Mouse (Mus musculus) heart, embryonic 16.5 days (tissue): Measurements from ENCODE around the gene Slc23a3. TPM values are rescaled to one million over a fixed set of nuclear protein-coding genes. Genes with fewer than 3 reads are reported as not detected.

Source experiments
- ATAC-seq: fragments of 200-750 bp; cut with Nextera tagmentation; replicated peaks from 2 replicates; pipeline ENCODE4 v1.8.0; 2017; ENCODE audit warnings: moderate number of reproducible peaks; ENCODE audit not compliant: insufficient read depth, low FRiP score; ENCODE audit errors: extremely low read depth
- H3K27ac ChIP-seq: fragments of 300-500 bp; sonication (generic); 2 replicates; pipeline ENCODE4 v1.5.1; 2014; ENCODE audit warnings: mild to moderate bottlenecking, low read length, control low read depth, moderate library complexity
- H3K27me3 ChIP-seq: fragments of 300-500 bp; sonication (generic); 2 replicates; pipeline ENCODE4 v1.6.1; 2014; ENCODE audit warnings: low read length, mixed read lengths; ENCODE audit not compliant: control insufficient read depth, insufficient read depth
- H3K36me3 ChIP-seq: fragments of 300-500 bp; sonication (generic); 2 replicates; pipeline ENCODE4 v1.6.1; 2014; ENCODE audit not compliant: control insufficient read depth, insufficient read depth
- H3K4me1 ChIP-seq: fragments of 300-500 bp; sonication (generic); 2 replicates; pipeline ENCODE4 v1.6.1; 2014; ENCODE audit warnings: low read length, mixed read lengths; ENCODE audit not compliant: control insufficient read depth, insufficient read depth
- H3K4me2 ChIP-seq: fragments of 300-500 bp; sonication (generic); 2 replicates; pipeline ENCODE4 v1.6.1; 2014; ENCODE audit warnings: low read depth, mild to moderate bottlenecking, control low read depth, low read length
- H3K4me3 ChIP-seq: fragments of 300-500 bp; sonication (generic); 2 replicates; pipeline ENCODE4 v1.5.1; 2014; ENCODE audit warnings: mild to moderate bottlenecking, control low read depth, low read length
- H3K9ac ChIP-seq: fragments of 300-500 bp; sonication (generic); 2 replicates; pipeline ENCODE4 v1.6.1; 2014; ENCODE audit warnings: low read length, control low read depth
- H3K9me3 ChIP-seq: fragments of 300-500 bp; sonication (generic); replicated peaks from 2 replicates; pipeline ENCODE4 v1.6.1; 2016; ENCODE audit warnings: low read length; ENCODE audit not compliant: control insufficient read depth
- WGBS: fragments of 180-500 bp; shearing (Covaris S2); extraction: QIAGEN DNeasy Blood & Tissue Kit; methylation state at CpG from one replicate; pipeline ENCODE4 v1.1.7; 2014; 5-methylcytosine and 5-hydroxymethylcytosine counted together
- polyA plus RNA-seq: library from polyadenylated mRNA; unstranded; fragments of >200 nt; fragmentation: Nextera tagmentation; extraction: Ambion mirVana; gene quantifications from 2 replicates; pipeline ENCODE4 v1.2.1, GENCODE M21; 2015

The Slc23a3 gene
- polyA plus RNA-seq = 1.1 TPM in 2 replicates

DNA sequence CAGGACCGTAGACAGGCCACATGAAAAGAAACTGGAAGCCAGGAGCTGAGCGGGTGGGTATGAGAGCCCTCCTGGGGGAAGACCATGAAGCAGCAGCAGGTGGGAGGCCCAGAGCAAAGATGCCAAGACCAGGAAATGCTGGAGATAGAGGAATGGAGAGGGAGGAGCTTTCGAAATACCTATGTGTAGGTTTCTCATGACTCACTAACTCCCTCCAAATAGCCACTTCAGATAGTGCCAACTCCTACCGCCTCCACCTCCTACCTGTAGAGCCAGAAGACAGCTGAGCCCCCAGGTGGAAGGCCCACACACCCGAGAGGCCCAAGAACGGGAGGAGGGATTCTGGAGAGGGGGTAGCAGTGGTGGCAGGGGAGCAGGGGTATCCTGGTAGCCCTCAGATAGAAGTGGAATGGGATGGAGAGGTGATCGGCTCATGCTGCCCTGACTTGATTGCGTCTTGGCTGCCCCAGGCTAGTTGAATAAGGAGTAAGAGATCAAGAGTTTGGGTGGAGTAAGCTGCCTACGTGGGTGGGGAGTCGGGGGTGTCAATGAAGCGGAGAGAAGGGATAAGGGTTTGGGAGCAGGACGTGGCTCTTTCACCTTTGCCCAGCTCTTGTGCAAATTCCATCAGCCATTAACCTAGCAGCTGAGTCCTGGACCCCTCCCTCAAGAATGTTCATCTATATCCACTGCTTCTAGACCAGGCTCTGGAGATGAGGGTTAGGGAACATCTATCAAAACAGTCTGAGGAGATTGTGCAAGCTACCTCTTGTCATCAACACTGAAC is at the start of gene Slc23a3:
Gene Slc23a3, minus strand, starts transcription at position 470 of the 787 bp plus-strand sequence.
- Histone ChIP-seq H3K4me3 (no peak within 1 kb of the TSS), H3K4me1 (no peaks in the 10 kb centered on the region), H3K9ac (no peak within 1 kb of the TSS), H3K4me2 (no peak within 1 kb of the TSS), H3K27me3 (no peaks in the 10 kb centered on the region), H3K9me3 (no peaks in the 10 kb centered on the region), H3K27ac (no peak within 1 kb of the TSS), H3K36me3 (peaks cover 22% of the 10 kb centered on the region)
- ATAC-seq = 0 out of 2 replicates have a peak, but pooled peaks have one; percentile 6
- 54% methylated on average over 12 of the region's 12 CpGs for whole genome bisulfite sequencing

DNA sequence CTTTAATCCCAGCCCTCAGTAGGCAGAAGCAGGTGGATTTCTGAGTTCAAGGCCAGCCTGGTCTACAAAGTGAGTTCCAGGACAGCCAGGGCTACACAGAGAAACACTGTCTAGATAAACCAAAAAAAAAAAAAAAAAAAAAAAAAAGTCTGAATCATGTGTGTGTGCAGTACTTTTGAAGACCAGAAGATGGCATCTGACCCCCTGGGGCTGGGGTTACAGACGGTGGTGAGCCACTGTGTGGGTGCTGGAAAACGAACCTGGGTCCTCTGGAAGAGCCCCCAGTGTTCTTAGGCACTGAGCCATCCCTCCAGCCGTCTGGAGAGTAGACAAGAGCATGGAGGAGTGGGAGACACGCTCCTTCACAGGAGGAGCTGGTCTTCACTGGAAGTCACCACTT is 48.5 kb upstream of the Slc23a3 start:
- Histone ChIP-seq H3K4me3 (no peak overlapping the region), H3K36me3 (peaks cover 51% of the 10 kb centered on the region)

DNA sequence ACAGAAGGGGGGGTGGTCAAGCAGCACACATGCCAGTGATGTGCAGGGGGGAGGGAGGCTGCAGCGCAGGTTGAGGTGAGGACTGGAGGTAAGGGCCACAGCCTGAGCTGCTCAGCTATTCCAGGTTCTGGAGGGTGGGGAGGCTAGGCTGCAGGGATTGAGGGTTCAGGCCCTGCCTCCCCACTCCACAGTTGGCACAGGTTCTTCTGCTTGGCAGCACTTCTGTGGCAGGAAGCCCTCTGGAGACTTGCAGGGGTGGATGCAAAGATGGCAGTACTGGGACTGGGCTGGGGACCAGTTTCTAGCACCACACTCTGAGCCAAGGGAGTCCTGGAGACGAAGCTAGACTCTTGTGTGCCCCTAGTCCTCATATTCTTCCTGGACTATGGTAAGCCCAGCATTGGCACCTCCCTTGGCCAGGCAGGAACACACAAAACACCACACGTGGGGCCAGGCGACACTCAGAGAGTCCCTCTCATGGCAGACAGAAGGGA is 47.7 kb upstream of the Slc23a3 start:
- no peak overlapping the region for H3K27ac ChIP-seq
- peaks cover 8% of the 10 kb centered on the region for H3K4me1 ChIP-seq
- H3K4me3 ChIP-seq = no peak overlapping the region
- H3K9me3 ChIP-seq = no peaks in the 10 kb centered on the region
- H3K9ac ChIP-seq = no peak overlapping the region
- 78% methylated on average over 4 of the region's 4 CpGs for WGBS
- H3K27me3 ChIP-seq = no peaks in the 10 kb centered on the region
- H3K36me3 ChIP-seq = peaks cover 47% of the 10 kb centered on the region
- ATAC-seq = no peak
- H3K4me2 ChIP-seq = no peak overlapping the region

More for the DNA sequence above, 48.5 kb upstream of the Slc23a3 start:
- Histone ChIP-seq H3K27me3 (no peaks in the 10 kb centered on the region), H3K9me3 (no peaks in the 10 kb centered on the region), H3K4me2 (no peak overlapping the region), H3K9ac (no peak overlapping the region), H3K27ac (no peak overlapping the region), H3K4me1 (peaks cover 8% of the 10 kb centered on the region)
- WGBS = 72% methylated on average over 4 of the region's 4 CpGs
- no peak for ATAC-seq

DNA sequence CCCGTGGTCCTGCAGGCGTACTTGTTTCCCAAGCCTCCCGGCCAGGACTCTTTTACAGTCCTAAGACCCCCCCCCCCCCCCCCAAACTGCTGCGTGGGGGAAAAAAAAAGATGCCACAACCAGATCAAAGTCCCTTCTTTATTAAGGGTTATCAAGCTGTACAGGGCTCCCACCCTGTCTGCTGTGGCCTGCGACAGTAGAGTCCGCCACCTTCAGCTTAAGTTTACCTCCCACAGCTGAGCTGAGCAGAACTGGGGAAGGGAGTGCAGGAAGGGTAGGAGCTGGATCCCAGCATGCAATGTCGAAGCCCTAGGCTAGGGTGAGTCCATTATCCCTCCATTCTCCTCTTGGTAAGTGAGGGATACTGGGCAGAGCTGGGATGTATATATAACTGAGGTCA is 47.1 kb upstream of the Slc23a3 start:
- peak overlapping the region; percentile 72 for H3K4me3 ChIP-seq
- H3K27me3 ChIP-seq = no peaks in the 10 kb centered on the region
- H3K4me1 ChIP-seq = peaks cover 8% of the 10 kb centered on the region
- peaks cover 40% of the 10 kb centered on the region for H3K36me3 ChIP-seq
- peak overlapping the region; percentile 98 for H3K4me2 ChIP-seq
- H3K27ac ChIP-seq = 0 out of 2 replicates have a peak overlapping the region, but pooled peaks have one; percentile 5
- 30% methylated on average over 6 of the region's 7 CpGs for WGBS
- no peak overlapping the region for H3K9ac ChIP-seq
- no peak for ATAC-seq
- H3K9me3 ChIP-seq = no peaks in the 10 kb centered on the region

DNA sequence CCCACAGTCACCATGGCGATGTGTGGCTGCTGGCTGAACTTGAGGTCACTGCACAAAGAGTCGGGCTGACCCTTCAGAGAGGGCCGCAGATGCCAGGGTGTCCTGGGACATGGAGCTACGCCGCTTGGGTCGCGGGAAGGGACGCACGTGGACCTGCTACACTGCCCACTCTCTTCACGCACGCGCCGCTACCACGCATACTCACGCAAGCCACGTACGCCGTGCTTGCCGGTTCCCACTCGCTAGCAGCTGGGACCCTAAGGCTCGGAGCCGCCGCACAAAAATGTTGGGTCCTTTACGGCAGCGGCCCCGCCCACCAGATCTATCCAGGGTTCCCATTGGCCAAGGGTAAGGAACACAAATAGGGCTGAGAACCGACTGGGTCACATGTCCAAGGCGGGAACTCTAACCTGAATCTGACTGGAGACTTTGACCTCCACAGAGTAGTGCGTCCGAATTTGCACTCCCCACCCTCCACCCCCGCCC is 46.5 kb upstream of the Slc23a3 start, which contains the start of gene Abcb6:
Gene Abcb6, minus strand, starts transcription at position 288 of the 486 bp plus-strand sequence.
- H3K9me3 ChIP-seq = no peaks in the 10 kb centered on the region
- H3K4me2 ChIP-seq = peak within 1 kb of the TSS; percentile 98
- peak; percentile 90 for ATAC-seq
- no peaks in the 10 kb centered on the region for H3K27me3 ChIP-seq
- peak within 1 kb of the TSS; percentile 72 for H3K4me3 ChIP-seq
- peak within 1 kb of the TSS; percentile 76 for H3K9ac ChIP-seq
- H3K27ac ChIP-seq = 0 out of 2 replicates have a peak within 1 kb of the TSS, but pooled peaks have one; percentile 5
- peaks cover 8% of the 10 kb centered on the region for H3K4me1 ChIP-seq
- H3K36me3 ChIP-seq = peaks cover 34% of the 10 kb centered on the region
- under 1% methylated on average over 31 of the region's 31 CpGs for WGBS

DNA sequence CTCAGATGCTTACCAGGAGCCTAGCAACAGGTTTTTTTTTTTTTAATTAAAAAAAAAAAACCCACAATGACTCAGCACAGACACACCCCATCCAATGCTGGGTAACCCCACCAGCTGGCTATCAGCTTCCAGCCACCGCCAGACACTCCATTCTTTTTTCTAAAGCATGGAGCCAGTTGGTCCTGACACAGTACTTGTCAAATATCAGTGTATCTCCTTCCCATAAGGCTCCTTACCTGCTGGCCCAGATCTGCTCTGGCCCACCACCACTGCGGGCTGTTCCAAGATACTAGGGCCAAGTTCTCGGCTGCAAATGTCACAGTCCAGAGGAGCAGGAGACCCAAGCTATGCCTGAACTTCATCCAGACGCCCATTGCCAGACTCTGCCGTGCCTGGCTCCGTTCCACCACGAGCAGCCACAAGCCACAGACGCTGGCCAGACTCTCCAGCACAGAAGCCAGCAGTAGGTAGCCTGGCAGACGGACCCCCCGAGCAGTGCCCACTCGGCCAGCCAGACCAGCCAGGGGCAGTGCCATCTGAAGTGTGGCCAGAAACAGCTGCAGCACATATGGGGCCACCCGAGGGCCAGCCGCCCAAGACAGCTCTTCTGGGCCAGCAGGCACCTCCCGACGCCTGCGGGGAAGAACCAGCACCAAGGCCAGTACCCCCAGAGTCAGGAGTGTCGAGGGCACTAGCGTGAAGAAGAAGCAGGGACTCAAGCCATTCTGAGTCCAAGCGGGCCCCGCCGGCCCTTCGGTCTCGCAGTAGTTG is 45.8 kb upstream of the Slc23a3 start:
- no peak overlapping the region for H3K27ac ChIP-seq
- 6% methylated on average over 23 of the region's 23 CpGs for WGBS
- peak; percentile 37 for ATAC-seq
- H3K36me3 ChIP-seq = peaks cover 31% of the 10 kb centered on the region
- peak overlapping the region; percentile 72 for H3K4me3 ChIP-seq
- H3K9me3 ChIP-seq = no peaks in the 10 kb centered on the region
- H3K27me3 ChIP-seq = no peaks in the 10 kb centered on the region
- peak overlapping the region; percentile 76 for H3K9ac ChIP-seq
- peaks cover 8% of the 10 kb centered on the region for H3K4me1 ChIP-seq
- H3K4me2 ChIP-seq = peak overlapping the region; percentile 98

DNA sequence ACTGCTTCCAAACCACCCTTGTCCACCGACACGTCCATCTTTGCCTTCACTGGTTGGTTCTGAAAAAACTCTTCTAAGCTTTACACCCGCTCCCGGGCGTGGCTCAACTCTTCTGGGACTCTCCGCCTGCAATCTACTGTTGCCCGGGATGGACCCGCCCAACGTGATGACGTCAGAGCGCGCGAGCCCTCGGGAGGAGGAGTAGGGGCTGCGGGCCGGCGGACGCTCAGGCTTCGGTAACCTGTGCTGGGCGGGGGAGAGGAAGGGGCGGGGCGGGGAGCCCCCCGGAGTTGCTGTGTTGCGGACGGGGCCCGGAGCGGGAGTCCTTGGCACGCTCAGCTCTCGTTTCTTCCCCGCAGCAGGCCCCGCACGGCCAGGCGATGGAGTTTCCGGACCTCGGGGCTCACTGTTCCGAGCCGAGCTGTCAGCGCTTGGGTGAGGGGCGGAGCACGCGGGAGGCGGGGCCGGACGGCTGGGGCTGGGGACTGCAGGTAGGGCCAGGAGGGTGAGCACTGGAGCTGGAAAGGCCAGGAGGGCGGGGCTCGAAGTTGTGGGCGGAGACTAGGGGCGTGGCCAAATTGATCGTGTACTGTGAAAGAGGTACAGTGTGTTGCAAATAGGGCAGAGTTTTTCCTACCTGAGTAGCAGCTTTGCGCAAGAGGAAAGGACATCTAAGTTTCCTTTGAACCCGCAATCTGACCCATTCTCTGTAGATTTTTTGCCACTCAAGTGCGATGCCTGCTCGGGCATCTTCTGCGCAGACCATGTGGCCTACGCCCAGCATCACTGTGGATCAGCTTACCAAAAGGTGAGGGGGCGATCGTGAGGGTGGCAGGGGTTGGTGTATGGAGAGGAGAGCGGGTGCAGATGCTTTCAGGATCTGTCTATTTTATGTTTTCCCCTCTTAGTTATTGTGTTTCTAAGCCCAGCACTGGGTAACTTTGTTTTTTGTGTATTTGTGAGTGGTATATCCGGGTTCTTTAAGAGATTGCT is 35.1 kb upstream of the Slc23a3 start, which contains the start of gene Zfand2b:
Gene Zfand2b, plus strand, starts transcription at position 175 of the 993 bp plus-strand sequence.
- peak within 1 kb of the TSS; percentile 76 for H3K4me3 ChIP-seq
- WGBS = 2% methylated on average over 53 of the region's 59 CpGs
- no peaks in the 10 kb centered on the region for H3K27me3 ChIP-seq
- H3K9ac ChIP-seq = peak within 1 kb of the TSS; percentile 84
- H3K36me3 ChIP-seq = peaks cover 19% of the 10 kb centered on the region
- no peaks in the 10 kb centered on the region for H3K9me3 ChIP-seq
- H3K27ac ChIP-seq = peak within 1 kb of the TSS; percentile 85
- H3K4me2 ChIP-seq = peak within 1 kb of the TSS; percentile 76
- peak; percentile 98 for ATAC-seq
- H3K4me1 ChIP-seq = peaks cover 8% of the 10 kb centered on the region; the same call in 1 of the 2 replicates

DNA sequence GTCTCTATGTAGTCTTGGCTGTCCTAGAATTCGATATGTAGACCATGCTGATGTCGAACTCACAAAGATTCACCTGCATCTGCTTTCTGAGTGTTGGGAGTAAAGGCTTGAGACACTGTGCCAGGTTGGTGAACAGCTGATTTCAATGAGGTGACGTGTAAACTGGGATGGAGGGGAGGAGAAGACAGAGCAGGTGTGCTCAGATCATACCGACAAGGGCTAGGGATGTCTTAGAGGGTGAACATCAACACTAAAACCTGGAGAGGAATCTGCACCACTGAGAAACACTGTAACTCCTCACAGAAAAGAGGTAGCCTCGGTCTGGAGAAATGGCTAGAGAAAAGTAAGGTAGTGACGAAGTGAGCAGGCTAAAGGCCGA is 34.4 kb upstream of the Slc23a3 start:
- Histone ChIP-seq H3K4me2 (peak overlapping the region; percentile 76), H3K9me3 (no peaks in the 10 kb centered on the region), H3K4me1 (peaks cover 8% of the 10 kb centered on the region; the same call in 1 of the 2 replicates), H3K9ac (peak overlapping the region; percentile 84), H3K4me3 (peak overlapping the region; percentile 76), H3K27ac (peak overlapping the region; percentile 85), H3K36me3 (peaks cover 16% of the 10 kb centered on the region), H3K27me3 (no peaks in the 10 kb centered on the region)
- 9% methylated on average over 7 of the region's 7 CpGs for WGBS
- ATAC-seq = no peak; the same call in 1 of the 2 replicates
